Mouse (Mus musculus) thymus, postnatal 0 days (tissue): ENCODE measurements around the gene Raver1. TPM values are rescaled to one million over a fixed set of nuclear protein-coding genes. Genes with fewer than 3 reads are reported as not detected.
"Not testable (repeated sequence)": the region's sequence is repeated elsewhere in the genome, so short reads cannot be mapped to it uniquely, and the experiment has no call there.

Experiments
- DNase-seq: peaks from one replicate; pipeline ENCODE4 v3.0.0-alpha.2; 2015; ENCODE audit warnings: low spot score
- polyA plus RNA-seq: library from polyadenylated mRNA; unstranded; fragments of >200 nt; fragmentation: Nextera tagmentation; extraction: Ambion mirVana; gene quantifications from 2 replicates; pipeline ENCODE4 v1.2.1, GENCODE M21; 2015

The Raver1 gene
- polyA plus RNA-seq, 1 experiment from 2014 or later, result 33.2 TPM

DNA sequence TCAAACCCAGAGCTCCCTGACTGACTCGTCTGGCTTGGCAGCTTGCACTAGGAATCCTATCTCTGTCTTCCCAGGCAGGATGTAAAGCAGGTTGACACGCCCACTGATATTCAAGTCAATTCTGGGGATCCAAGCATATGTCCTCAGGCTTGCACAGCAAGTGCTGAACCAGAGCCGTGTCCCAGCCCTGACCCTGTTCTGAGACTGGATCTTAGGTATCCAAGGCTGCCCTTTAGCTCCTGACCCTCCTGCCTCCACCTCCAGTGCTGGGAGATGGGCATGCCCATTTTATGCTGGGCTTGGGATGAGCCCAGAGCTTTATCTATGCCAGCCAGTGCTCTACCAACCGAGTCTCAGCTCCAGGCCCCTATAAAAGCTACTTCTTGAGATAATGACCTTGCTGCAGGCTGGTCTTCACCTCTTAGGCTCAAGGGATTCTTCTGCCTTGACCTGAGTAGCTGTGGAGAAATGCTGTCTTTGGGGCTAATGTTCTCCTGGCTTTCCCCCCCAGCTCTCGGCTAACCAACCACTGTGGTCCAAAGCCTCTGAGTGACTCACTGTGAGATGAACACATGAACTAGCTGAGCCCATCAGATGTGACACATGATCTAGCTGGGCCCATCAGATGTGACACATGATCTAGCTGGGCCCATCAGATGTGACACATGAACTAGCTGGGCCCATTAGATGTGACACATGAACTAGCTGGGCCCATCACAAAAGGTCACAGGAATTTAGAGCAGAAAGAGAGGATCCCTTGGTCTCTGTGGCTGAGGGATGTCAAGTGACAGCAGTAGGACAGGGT lies 14.2 kb upstream of the Raver1 start:
- DNase-seq, result no peak

GRCm38 (mm10) chr9:21104814-21105213 lies 13.0 kb upstream of the Raver1 start:
- no peak for DNase-seq

DNA sequence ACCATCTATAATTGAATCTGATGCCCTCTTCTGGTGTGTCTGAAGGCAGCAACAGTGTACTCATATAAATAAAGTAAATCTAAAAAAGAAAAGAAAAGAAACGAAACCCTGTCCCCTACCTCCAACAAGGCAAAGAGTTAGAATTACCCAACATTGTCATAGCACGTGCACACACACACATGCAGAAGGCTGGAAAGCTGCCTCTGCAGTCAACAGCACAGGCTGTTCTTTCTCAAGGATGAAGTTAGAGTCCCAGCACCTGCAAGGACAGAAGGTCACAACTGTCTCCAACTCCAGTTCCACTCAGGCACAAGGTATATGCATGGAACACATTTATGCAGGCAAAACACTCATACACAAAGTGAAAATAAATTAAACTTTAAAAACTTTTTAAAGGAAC lies 10.3 kb upstream of the Raver1 start:
- DNase-seq, result no peak

- no peak for DNase-seq
Measured at GRCm38 (mm10) chr9:21100447-21101161, 8.8 kb upstream of the Raver1 start.

GRCm38 (mm10) chr9:21097793-21098192 lies 6.0 kb upstream of the Raver1 start:
- no peak for DNase-seq

DNA sequence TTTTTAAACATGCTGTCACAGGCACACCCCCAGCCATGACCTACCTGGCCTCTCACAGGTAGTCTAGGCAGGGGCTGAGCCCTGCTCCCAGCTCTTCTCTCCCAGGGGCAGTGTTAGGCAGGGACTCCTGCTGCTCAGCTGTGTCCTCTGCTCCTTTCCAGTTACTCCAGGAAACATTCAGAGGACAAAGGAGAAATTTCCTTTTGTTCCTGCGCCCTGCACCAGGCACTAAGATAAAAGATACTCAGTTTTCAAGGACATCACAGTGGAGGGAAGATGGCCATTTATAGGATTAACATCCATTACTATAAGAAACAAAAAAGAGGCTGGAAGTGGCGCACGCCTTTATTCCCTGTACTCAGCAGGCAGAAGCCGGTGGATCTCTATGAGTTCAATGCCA lies 4.2 kb upstream of the Raver1 start:
- DNase-seq, result no peak

- no peak for DNase-seq
Measured at GRCm38 (mm10) chr9:21093423-21093822, 1.6 kb upstream of the Raver1 start.

GRCm38 (mm10) chr9:21090972-21091706 lies 669 bp downstream of the Raver1 start:
- DNase-seq, result no peak

GRCm38 (mm10) chr9:21090537-21090936 lies 1.3 kb downstream of the Raver1 start:
- no peak for DNase-seq

DNA sequence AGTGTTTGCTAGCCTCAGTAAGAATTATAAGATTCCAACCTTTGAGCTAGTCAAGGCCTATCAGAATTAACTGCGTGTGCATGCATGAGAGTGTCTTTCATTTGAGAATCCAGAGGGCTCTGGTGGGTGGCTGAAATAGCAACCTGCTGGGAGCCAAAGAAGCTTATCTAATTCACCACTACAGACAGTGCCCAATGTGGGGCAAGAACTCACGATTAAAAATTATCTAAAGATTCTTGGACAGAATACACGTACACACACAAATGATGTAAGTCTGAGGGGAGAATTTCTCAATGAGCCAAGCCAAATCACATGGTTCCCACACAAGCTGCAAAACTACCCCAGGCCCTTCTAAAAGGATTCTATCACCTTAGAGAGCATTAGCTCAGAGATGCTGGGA lies 8.5 kb downstream of the Raver1 start:
- DNase-seq, result no peak

GRCm38 (mm10) chr9:21081127-21081526 lies 10.7 kb downstream of the Raver1 start:
- no peak for DNase-seq

- DNase-seq, result no peak
Measured at GRCm38 (mm10) chr9:21075625-21076024, 16.2 kb downstream of the Raver1 start.

DNA sequence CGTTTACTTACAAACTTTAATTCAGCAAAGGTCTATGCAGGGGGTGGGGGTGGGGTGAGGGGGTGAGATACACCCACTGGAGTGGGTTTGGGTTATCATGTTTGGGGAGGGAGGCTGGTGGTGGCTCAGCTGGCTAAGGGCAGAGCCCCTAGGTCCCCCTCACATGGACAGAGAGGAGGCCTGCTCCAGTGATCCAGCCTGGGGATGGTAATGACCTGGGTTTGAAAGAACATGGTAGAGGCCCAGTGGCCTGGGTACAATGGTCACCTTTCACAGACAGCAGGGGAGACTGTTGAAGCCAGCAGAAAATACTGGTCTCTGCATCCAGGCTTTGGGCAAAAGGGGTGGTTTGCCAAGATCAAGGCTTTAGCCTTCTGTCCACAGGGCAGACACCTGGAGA lies 17.6 kb downstream of the Raver1 start:
- no peak for DNase-seq

DNA sequence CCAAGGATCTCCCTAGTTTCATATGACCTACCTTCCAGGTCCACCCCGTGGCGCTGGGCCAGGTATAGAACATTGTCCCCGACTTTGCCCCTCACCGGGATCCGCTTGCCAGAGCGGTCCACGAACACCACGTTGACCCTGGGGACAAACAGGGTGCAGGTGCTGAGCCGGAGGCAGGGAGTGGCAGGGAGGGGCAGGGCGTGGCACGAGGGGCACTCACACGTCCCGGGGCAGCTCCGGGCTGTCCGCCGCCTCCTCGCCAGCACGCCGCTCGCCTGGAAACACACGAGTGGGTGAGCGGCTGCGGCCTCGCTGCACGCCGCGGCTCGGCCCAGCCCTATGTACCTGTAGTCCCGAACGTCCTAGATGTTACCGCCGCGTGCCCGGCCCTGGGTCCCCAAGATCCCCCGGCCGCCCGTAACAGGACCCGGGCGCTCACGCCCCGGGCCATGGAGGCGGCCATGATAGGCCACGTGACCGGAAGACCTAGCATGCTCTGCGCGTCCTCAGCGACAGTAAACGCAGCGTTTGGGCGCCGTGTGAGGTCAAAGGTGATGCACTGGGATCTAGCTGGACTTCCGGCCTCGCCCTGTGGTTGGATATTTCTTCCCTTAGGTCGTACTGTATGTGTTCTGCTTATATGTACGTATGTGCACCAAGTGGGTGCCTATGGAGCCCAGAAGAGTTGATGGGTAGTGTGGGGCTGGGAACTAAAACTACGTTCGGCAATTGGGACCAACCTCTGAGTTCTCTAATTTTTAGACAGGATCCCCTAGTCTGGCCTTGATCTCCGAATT lies 18.6 kb downstream of the Raver1 start, which contains the start of the genes Gm49373 and Fdx1l:
TSS of gene Gm49373 (minus strand) at position 53 of the 797 bp plus-strand sequence.
TSS of gene Fdx1l (minus strand) at position 571 of the 797 bp plus-strand sequence.
- DNase-seq, result peak; percentile 82

DNA sequence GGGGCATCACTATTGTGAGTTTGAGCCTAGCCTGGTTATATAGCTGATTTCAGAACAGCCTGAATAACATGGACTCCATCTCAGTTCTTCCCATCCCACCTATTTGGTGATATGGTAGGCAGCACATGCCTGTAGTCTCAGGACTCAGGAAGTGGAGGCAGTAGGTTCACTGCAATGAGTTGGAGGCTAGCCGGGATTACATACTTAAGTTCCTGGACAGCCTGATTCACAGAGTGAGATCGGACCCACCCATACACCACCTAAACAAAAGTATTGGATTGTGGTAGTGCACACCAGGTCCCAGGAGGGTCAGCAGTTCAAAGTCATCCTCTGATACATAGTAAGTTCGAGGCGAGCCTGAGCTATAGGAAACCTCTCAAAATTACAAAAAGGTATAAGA lies 19.2 kb downstream of the Raver1 start:
- no peak for DNase-seq

DNA sequence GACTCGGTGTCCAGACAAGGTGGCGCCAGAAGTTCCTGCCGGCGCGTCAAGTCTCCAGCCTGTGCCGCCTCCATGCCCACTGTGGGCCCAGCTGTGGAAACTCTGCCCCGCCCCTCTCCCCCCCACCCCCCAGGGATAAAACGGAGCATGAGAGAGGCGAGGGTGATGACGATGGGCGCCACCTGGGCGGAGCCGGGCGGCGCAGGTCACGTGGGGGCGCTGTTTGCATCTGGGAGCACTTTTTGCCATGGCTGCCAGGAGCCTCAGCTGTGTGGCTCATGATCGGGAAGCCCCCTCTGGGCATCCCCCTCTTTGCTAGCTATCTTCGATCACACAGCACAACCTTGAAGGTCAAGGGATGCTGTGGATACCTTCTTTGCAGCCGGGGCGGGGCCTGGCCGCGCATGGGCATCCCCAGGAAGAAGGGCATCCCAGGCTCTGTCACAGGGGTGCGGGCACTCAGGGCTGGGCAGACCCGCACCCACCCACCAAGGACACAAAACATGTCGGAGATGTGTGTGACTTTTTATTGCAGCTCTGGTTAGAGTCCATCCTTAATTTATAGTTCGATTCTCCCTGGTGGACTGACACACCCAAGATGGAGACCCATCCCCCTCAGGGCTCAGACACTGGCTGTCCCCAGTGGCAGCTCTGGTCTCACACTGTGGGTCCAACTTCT lies 24.7 kb downstream of the Raver1 start, which contains the start of gene Zglp1:
TSS of gene Zglp1 (minus strand) at position 88 of the 679 bp plus-strand sequence.
- no peak for DNase-seq

GRCm38 (mm10) chr9:21062928-21063327 lies 28.9 kb downstream of the Raver1 start:
- DNase-seq, result no peak

GRCm38 (mm10) chr9:21051578-21051977 lies 40.2 kb downstream of the Raver1 start:
- no peak for DNase-seq

GRCm38 (mm10) chr9:21045235-21045634 lies 46.6 kb downstream of the Raver1 start:
- no peak for DNase-seq

GRCm38 (mm10) chr9:21044785-21045184 lies 47.0 kb downstream of the Raver1 start:
- not testable (repeated sequence) for DNase-seq
